Mouse (Mus musculus) liver, postnatal 0 days (tissue): ENCODE data around the gene Bag2. TPM values are rescaled to one million over a fixed set of nuclear protein-coding genes. Genes with fewer than 3 reads are reported as not detected.
"Not testable (repeated sequence)": the region's sequence is repeated elsewhere in the genome, so short reads cannot be mapped to it uniquely, and the experiment has no call there.

ENCODE experiments used
- ATAC-seq: fragments of 200-750 bp; cut with Nextera tagmentation; 2 replicates; pipeline ENCODE4 v1.8.0; 2017; ENCODE audit warnings: mild to moderate bottlenecking, moderate library complexity
- DNase-seq: peaks from one replicate; pipeline ENCODE4 v3.0.0-alpha.2; 2016
- H3K27ac ChIP-seq: fragments of 300-500 bp; sonication (generic); 2 replicates; pipeline ENCODE4 v1.5.1; 2014; ENCODE audit warnings: antibody characterized with exemption, moderate library complexity, mild to moderate bottlenecking, low read depth
- H3K27me3 ChIP-seq: fragments of 300-500 bp; sonication (generic); 2 replicates; pipeline ENCODE4 v1.6.1; 2014; ENCODE audit warnings: low read length, control low read depth, mixed read lengths; ENCODE audit not compliant: insufficient read depth
- H3K36me3 ChIP-seq: fragments of 300-500 bp; sonication (generic); replicated peaks from 2 replicates; pipeline ENCODE4 v1.6.1; 2014; ENCODE audit warnings: mild to moderate bottlenecking, control low read depth, low read length, moderate library complexity, mixed read lengths; ENCODE audit not compliant: insufficient read depth
- H3K4me1 ChIP-seq: fragments of 300-500 bp; sonication (generic); 2 replicates; pipeline ENCODE4 v1.6.1; 2014; ENCODE audit warnings: antibody characterized with exemption, mild to moderate bottlenecking, control low read depth; ENCODE audit not compliant: insufficient read depth
- H3K4me2 ChIP-seq: fragments of 300-500 bp; sonication (generic); 2 replicates; pipeline ENCODE4 v1.6.1; 2014; ENCODE audit warnings: low read depth, mild to moderate bottlenecking, low read length, moderate library complexity, mixed read lengths
- H3K4me3 ChIP-seq: fragments of 300-500 bp; sonication (generic); 2 replicates; pipeline ENCODE4 v1.5.1; 2014; ENCODE audit warnings: low read depth, low read length
- H3K9ac ChIP-seq: fragments of 300-500 bp; sonication (generic); replicated peaks from 2 replicates; pipeline ENCODE4 v1.6.1; 2014; ENCODE audit warnings: mild to moderate bottlenecking, moderate library complexity
- H3K9me3 ChIP-seq: fragments of 300-500 bp; sonication (generic); 2 replicates; pipeline ENCODE4 v1.6.1; 2016; ENCODE audit warnings: mild to moderate bottlenecking, control low read depth, low read length, mixed read lengths
- CTCF ChIP-seq: sonication (generic); IDR thresholded peaks from 2 replicates; pipeline ENCODE4 v1.5.1; 2016; ENCODE audit warnings: antibody characterized with exemption, low read depth
- EP300 ChIP-seq: IDR thresholded peaks from 2 replicates; pipeline ENCODE4 v1.6.1; 2016; ENCODE audit warnings: antibody characterized with exemption, low read depth, mild to moderate bottlenecking
- WGBS: fragments of 180-500 bp; shearing (Covaris S2); extraction: QIAGEN DNeasy Blood & Tissue Kit; methylation state at CpG from one replicate; pipeline ENCODE4 v1.1.7; 2014; ENCODE audit not compliant: insufficient replicate concordance; 5-methylcytosine and 5-hydroxymethylcytosine counted together
- polyA plus RNA-seq: library from polyadenylated mRNA; unstranded; fragments of >200 nt; fragmentation: Nextera tagmentation; extraction: Ambion mirVana; gene quantifications from 2 replicates; pipeline ENCODE4 v1.2.1, GENCODE M21; 2015

Gene Bag2
- polyA plus RNA-seq, 1 experiment from 2014 or later = 16.0 TPM

DNA sequence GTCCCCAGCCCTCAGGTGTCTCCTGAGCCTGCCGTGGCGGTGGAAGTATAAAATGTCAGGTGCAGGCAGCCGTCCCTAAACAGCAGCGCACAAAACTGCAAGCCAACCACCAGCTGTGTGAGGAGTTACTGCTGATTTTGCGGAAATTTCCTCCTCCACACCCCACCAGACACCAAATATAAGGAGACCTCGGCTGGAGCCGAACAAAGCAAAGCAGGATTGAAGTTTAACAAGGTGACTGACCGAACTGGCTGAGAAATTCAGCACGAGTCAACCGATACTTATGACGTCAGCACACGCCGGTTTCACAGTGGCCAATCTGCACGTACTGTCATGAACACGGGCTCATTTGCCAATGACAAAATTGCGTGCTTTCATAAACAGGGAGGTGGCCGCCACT, 3.5 kb downstream of the Bag2 start:
- 86% methylated on average over 17 of the region's 17 CpGs for WGBS
- H3K4me1 ChIP-seq = peaks cover 32% of the 10 kb centered on the region
- no peak overlapping the region for H3K4me3 ChIP-seq
- H3K27ac ChIP-seq = no peak overlapping the region
- no peak overlapping the region for H3K4me2 ChIP-seq
- no peak for DNase-seq
- no peaks in the 10 kb centered on the region for H3K27me3 ChIP-seq
- 0 out of 2 replicates have a peak, but pooled peaks cover 2% of the 10 kb centered on the region for H3K36me3 ChIP-seq
- H3K9me3 ChIP-seq = no peaks in the 10 kb centered on the region
- no peak overlapping the region for H3K9ac ChIP-seq
- no peak for ATAC-seq
- no peak for TF ChIP-seq EP300
- TF ChIP-seq CTCF = no peak

DNA sequence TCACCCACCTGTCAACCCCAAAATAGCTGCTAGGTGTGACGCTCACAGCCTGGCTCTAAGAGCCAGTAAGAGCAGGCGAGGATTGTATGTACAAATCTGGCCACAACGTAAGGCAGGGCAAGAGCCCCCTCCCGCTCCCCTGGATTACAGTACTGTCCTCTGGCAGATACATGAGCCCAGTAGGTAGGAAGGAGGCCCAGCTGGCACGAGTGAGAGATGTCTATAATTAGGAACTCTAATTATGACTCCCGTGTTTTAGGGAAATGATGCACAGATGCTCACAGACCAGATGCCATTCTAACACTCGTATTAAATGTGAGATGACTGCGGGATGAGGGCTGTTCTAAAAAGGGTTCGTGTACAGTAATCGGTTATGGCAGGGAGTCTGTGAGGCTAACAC, 6.3 kb downstream of the Bag2 start:
- no peak overlapping the region for H3K4me3 ChIP-seq
- H3K4me1 ChIP-seq = peaks cover 16% of the 10 kb centered on the region
- 89% methylated on average over 10 of the region's 10 CpGs for WGBS
- H3K36me3 ChIP-seq = peaks cover 8% of the 10 kb centered on the region; the same call in 1 of the 2 replicates
- DNase-seq = no peak
- no peaks in the 10 kb centered on the region for H3K27me3 ChIP-seq
- H3K4me2 ChIP-seq = no peak overlapping the region
- H3K9ac ChIP-seq = no peak overlapping the region
- no peak for ATAC-seq
- H3K27ac ChIP-seq = no peak overlapping the region
- TF ChIP-seq EP300 (no peak), CTCF (no peak)
- H3K9me3 ChIP-seq = no peaks in the 10 kb centered on the region

DNA sequence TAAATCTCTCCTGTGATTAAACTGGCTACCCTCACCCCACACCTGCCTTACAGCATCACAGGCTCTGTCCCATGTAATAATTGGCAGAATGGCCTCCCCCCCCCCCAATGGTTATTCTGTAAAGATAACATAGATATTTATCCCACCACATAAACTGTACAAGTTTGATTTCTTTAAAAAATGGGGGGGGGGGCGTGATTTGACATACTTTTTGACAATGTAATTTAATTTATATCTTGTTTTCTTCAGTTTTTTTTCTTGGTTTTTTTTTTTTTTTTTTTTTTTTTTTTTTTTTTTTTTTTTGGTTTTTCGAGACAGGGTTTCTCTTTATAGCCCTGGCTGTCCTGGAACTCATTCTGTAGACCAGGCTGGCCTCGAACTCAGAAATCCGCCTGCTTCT, 7.9 kb downstream of the Bag2 start:
- not testable (repeated sequence) for H3K4me1 ChIP-seq, H3K4me2 ChIP-seq, DNase-seq, ATAC-seq, H3K9me3 ChIP-seq, H3K27ac ChIP-seq, H3K27me3 ChIP-seq, H3K9ac ChIP-seq, H3K4me3 ChIP-seq
- H3K36me3 ChIP-seq = peaks cover 11% of the 10 kb centered on the region; the same call in 1 of the 2 replicates
- WGBS = 88% methylated on average over 3 of the region's 4 CpGs

DNA sequence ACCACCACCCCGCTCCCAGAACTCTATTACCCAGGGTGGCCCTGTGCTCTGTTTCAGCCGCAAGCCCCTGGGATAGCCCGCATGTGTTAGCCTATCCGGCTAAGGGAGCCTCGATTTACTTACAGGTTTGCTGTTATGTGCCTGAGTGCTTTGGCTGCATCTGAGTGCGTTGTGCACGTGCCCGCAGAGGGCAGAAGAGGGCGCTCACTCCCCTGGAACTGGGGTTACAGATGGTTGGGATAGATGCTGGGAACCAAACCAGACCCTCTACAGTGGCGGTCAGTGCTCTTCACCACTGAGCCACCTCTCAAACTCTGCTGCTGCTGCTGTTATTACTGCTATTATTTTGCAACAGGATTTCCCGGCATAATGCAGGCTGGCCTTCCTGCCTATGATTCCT, 8.5 kb downstream of the Bag2 start:
- Histone ChIP-seq H3K36me3 (peaks cover 11% of the 10 kb centered on the region; the same call in 1 of the 2 replicates), H3K27me3 (no peaks in the 10 kb centered on the region), H3K9me3 (no peaks in the 10 kb centered on the region), H3K27ac (no peak overlapping the region), H3K4me3 (no peak overlapping the region), H3K4me2 (no peak overlapping the region), H3K9ac (no peak overlapping the region), H3K4me1 (no peaks in the 10 kb centered on the region)
- DNase-seq (no peak), ATAC-seq (no peak)
- TF ChIP-seq CTCF (no peak), EP300 (no peak)
- WGBS = 94% methylated on average over 11 of the region's 11 CpGs

GRCm38 (mm10) chr1:33745901-33746300, 11.7 kb downstream of the Bag2 start:
- WGBS = 93% methylated on average over 4 of the region's 4 CpGs
- H3K9ac ChIP-seq = no peak overlapping the region
- H3K4me1 ChIP-seq = no peaks in the 10 kb centered on the region
- no peak overlapping the region for H3K4me3 ChIP-seq
- ATAC-seq (no peak), DNase-seq (no peak)
- no peak overlapping the region for H3K4me2 ChIP-seq
- no peak for TF ChIP-seq EP300
- no peak for TF ChIP-seq CTCF
- no peaks in the 10 kb centered on the region for H3K27me3 ChIP-seq
- H3K27ac ChIP-seq = no peak overlapping the region
- no peaks in the 10 kb centered on the region for H3K9me3 ChIP-seq
- peaks cover 11% of the 10 kb centered on the region; the same call in 1 of the 2 replicates for H3K36me3 ChIP-seq

DNA sequence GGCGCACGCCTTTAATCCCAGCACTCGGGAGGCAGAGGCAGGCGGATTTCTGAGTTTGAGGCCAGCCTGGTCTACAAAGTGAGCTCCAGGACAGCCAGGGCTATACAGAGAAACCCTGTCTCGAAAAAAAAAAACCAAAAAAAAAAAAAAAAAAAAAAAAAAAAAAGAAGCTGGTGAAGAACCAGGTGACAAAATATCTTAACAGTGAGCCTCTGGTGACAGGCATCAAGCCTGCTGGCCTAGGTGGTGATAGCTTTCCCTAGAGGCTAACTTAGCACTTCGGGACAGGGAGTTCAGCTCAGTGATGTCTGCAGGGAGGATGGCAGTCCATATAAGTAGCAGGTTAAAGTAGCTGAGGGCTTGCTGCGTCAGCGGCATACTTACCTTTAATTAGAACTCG, 12.8 kb downstream of the Bag2 start:
- peaks cover 18% of the 10 kb centered on the region for H3K36me3 ChIP-seq
- not testable (repeated sequence) for H3K27ac ChIP-seq, H3K4me3 ChIP-seq, H3K4me1 ChIP-seq, H3K9me3 ChIP-seq, H3K4me2 ChIP-seq, H3K27me3 ChIP-seq, DNase-seq, H3K9ac ChIP-seq, ATAC-seq
- WGBS = 90% methylated on average over 9 of the region's 9 CpGs

DNA sequence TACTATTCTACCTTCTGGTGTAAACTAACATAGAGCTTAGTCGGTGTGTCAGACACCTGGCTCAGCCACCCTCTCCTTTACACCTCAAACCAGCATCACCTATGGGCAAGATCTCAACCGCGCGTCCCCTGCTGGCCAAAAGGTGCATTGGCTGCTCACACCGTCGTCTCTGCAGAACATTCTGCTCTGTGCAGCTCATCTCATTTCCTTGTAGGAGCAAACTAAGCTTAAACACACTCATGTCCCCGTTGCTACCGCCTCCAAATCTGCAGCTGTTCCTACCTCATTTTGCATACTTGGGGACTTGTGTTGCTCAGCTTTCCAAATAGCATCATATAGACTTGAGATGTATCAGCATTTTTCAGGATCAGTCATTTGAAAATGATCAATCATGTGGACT, 14.7 kb downstream of the Bag2 start:
- H3K9me3 ChIP-seq = no peaks in the 10 kb centered on the region
- no peaks in the 10 kb centered on the region for H3K27me3 ChIP-seq
- peak; percentile 65 for DNase-seq
- TF ChIP-seq EP300 (no peak), CTCF (peak; percentile 91)
- ATAC-seq = 0 out of 2 replicates have a peak, but pooled peaks have one; percentile 35
- H3K4me2 ChIP-seq = no peak overlapping the region
- H3K9ac ChIP-seq = no peak overlapping the region
- no peak overlapping the region for H3K27ac ChIP-seq
- H3K36me3 ChIP-seq = peaks cover 18% of the 10 kb centered on the region
- H3K4me3 ChIP-seq = no peak overlapping the region
- WGBS = 23% methylated on average over 8 of the region's 8 CpGs
- no peaks in the 10 kb centered on the region for H3K4me1 ChIP-seq
